Mouse (Mus musculus): ENCODE data around the gene Rasgef1b. TPM values are rescaled to one million over a fixed set of nuclear protein-coding genes. Genes with fewer than 3 reads are reported as not detected.

Gene Rasgef1b
- polyA plus RNA-seq, 1 experiment from 2014 or later, result 8.8 TPM

DNA sequence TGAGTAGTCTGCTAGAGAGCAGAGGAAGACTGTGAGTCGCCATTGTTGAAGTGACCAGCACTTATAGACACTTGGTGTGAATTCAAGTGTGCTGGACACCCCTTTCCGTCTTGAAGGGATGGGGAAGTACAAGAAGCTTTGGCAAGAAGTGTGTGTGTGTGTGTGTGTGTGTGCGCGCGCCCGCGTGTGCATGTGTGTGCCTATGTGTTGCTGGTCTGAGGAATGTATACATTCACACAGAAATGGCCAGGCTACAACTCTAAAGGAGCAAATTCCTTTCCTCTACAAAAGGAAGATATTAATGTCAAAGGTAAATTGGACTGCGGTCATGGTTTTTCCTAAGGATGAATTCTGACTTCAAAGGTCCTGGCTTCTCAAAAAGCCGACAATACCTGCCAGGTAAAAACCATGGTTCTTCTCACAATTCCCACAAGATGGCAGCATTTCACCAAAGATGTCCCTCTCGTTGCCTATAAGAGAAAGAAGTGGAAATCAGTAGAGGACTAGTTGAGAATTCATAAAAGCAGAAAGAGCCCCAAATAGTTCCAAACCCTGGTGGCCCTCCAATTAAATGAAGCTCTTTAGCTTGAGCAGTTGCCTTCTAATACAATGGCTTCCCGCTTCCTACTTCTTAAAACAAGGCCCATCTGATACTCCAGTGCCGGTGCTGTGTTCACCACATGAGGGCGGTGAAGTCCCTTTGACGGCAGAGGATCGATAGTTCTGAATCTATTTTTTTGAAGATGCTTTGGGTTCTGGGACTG lies 526.6 kb downstream of the Rasgef1b start:
- peak; percentile 55; the same call in 1 of the 2 replicates for ATAC-seq (ENCODE audit: low FRiP score, low TSS enrichment)
- no peak overlapping the region for H3K27ac ChIP-seq (ENCODE audit: low read depth, low read length)
- 57% methylated on average over 15 of the region's 15 CpGs for WGBS
- no peak overlapping the region for H3K9ac ChIP-seq (ENCODE audit: low read depth, low read length)
- no peaks in the 10 kb centered on the region for H3K9me3 ChIP-seq (ENCODE audit: control insufficient read depth, low read length)
- no peaks in the 10 kb centered on the region for H3K36me3 ChIP-seq (ENCODE audit: control insufficient read depth, insufficient read depth, low read length)
- no peaks in the 10 kb centered on the region for H3K4me1 ChIP-seq (ENCODE audit: control insufficient read depth, insufficient read depth, low read length)
- H3K27me3 ChIP-seq (ENCODE audit: control insufficient read depth, insufficient read depth, low read length), result no peaks in the 10 kb centered on the region
- H3K4me2 ChIP-seq (replicated peaks; ENCODE audit: low read depth, low read length), result peak overlapping the region; percentile 21; the same call in 1 of the 2 replicates
- no peak overlapping the region for H3K4me3 ChIP-seq (ENCODE audit: low read length)

DNA sequence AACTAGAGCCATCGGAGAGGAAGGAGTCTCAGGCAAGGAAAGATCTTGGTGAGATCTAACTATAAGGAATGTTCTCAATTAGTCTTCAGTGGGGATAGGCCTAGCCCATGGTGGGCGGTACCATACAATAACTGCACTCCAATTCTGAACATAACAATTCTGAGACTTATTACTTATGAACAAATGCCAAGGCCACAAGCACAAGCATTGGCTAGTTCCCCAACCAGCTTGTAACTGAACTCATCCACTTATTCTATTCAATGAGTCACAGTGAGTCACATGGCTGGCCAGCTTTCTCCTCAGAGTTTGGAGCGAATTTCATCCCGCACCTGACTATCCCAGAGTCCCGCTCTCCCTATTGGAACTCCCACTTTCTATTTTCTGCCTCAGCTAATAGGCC lies 533.4 kb downstream of the Rasgef1b start:
- Histone ChIP-seq H3K4me3 (ENCODE audit: low read length) (no peak overlapping the region), H3K4me2 (replicated peaks; ENCODE audit: low read depth, low read length) (no peak overlapping the region), H3K9me3 (ENCODE audit: control insufficient read depth, low read length) (no peaks in the 10 kb centered on the region), H3K27ac (ENCODE audit: low read depth, low read length) (no peak overlapping the region), H3K36me3 (ENCODE audit: control insufficient read depth, insufficient read depth, low read length) (no peaks in the 10 kb centered on the region), H3K4me1 (ENCODE audit: control insufficient read depth, insufficient read depth, low read length) (peaks cover 8% of the 10 kb centered on the region), H3K9ac (ENCODE audit: low read depth, low read length) (no peak overlapping the region), H3K27me3 (ENCODE audit: control insufficient read depth, insufficient read depth, low read length) (no peaks in the 10 kb centered on the region)
- ATAC-seq (ENCODE audit: low FRiP score, low TSS enrichment), result no peak
- WGBS, result 92% methylated on average over 5 of the region's 5 CpGs

DNA sequence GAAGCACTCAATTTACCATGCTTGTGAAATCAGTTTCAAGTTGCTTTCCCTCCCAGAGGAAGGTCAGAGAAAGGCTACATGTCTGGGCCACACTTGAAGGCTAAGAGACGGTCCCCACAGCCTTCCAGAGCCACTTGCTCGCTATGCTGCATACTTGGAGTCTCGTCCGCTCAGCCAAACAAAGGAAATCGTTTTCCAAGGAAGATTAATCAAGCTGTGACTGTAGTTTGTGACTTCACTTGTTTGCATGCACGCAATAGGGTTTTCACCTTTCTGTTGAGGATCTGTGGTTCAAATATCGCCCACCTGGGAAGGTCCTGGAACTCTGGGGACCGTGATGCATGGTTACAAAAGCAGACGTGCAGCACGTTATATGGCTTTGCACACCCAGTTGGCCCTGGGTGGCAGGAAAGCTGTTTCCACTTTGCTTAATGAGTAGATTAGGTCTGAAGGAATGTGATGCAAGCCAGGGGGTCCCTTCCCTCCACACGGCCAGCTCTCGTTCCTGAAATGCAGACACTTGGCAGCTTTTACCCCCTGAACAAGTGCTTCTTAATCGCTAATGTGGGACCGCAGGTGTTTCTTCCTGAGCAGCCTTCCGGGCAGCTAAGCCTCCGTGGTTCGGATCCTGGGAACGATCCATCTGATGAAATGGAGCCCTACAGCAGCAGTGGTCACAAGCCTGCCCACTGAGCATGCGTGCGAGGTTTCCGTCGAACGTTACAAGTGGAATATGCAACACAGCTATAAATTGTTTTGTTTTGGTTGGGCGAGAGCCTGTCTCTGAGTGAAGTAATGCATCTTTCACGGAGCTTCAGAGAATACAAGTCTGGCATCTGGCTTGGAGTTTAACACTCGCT lies 537.7 kb downstream of the Rasgef1b start:
- WGBS, result 32% methylated on average over 26 of the region's 26 CpGs
- ATAC-seq (ENCODE audit: low FRiP score, low TSS enrichment), result peak; percentile 47; the same call in 1 of the 2 replicates
- H3K9ac ChIP-seq (ENCODE audit: low read depth, low read length), result no peak overlapping the region; the same call in 1 of the 2 replicates
- no peak overlapping the region for H3K4me3 ChIP-seq (ENCODE audit: low read length)
- H3K9me3 ChIP-seq (ENCODE audit: control insufficient read depth, low read length), result no peaks in the 10 kb centered on the region
- H3K27ac ChIP-seq (ENCODE audit: low read depth, low read length), result 0 out of 2 replicates have a peak overlapping the region, but pooled peaks have one; percentile 2
- H3K27me3 ChIP-seq (ENCODE audit: control insufficient read depth, insufficient read depth, low read length), result no peaks in the 10 kb centered on the region
- H3K4me2 ChIP-seq (replicated peaks; ENCODE audit: low read depth, low read length), result no peak overlapping the region; the same call in 1 of the 2 replicates
- H3K36me3 ChIP-seq (ENCODE audit: control insufficient read depth, insufficient read depth, low read length), result no peaks in the 10 kb centered on the region
- peaks cover 8% of the 10 kb centered on the region for H3K4me1 ChIP-seq (ENCODE audit: control insufficient read depth, insufficient read depth, low read length)

DNA sequence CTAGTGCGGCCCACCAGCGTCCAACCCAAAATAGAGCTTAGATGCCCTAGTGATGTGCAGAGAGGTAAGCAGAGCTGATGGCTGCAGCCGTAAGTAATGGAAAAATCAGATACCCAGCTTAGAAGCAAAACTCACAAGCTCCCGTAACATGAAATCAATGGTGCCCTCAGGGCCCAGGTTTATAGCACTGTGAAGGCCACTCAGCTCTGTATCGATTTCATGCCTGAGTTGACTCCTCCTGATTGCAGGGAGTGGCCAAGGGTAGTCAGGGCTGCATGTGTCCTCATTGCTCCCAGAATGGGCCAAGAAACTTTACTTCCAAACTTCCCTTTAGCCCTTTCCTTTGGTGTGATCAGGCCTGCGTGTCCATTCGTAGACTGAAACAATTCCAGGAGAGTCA lies 545.2 kb downstream of the Rasgef1b start:
- no peaks in the 10 kb centered on the region for H3K36me3 ChIP-seq (ENCODE audit: control insufficient read depth, insufficient read depth, low read length)
- H3K4me2 ChIP-seq (replicated peaks; ENCODE audit: low read depth, low read length), result no peak overlapping the region
- 57% methylated on average over 7 of the region's 7 CpGs for WGBS
- H3K9me3 ChIP-seq (ENCODE audit: control insufficient read depth, low read length), result peaks cover 8% of the 10 kb centered on the region; the same call in 1 of the 2 replicates
- no peak for ATAC-seq (ENCODE audit: low FRiP score, low TSS enrichment)
- H3K9ac ChIP-seq (ENCODE audit: low read depth, low read length), result no peak overlapping the region
- no peak overlapping the region for H3K4me3 ChIP-seq (ENCODE audit: low read length)
- no peaks in the 10 kb centered on the region for H3K4me1 ChIP-seq (ENCODE audit: control insufficient read depth, insufficient read depth, low read length)
- H3K27ac ChIP-seq (ENCODE audit: low read depth, low read length), result no peak overlapping the region
- H3K27me3 ChIP-seq (ENCODE audit: control insufficient read depth, insufficient read depth, low read length), result no peaks in the 10 kb centered on the region

DNA sequence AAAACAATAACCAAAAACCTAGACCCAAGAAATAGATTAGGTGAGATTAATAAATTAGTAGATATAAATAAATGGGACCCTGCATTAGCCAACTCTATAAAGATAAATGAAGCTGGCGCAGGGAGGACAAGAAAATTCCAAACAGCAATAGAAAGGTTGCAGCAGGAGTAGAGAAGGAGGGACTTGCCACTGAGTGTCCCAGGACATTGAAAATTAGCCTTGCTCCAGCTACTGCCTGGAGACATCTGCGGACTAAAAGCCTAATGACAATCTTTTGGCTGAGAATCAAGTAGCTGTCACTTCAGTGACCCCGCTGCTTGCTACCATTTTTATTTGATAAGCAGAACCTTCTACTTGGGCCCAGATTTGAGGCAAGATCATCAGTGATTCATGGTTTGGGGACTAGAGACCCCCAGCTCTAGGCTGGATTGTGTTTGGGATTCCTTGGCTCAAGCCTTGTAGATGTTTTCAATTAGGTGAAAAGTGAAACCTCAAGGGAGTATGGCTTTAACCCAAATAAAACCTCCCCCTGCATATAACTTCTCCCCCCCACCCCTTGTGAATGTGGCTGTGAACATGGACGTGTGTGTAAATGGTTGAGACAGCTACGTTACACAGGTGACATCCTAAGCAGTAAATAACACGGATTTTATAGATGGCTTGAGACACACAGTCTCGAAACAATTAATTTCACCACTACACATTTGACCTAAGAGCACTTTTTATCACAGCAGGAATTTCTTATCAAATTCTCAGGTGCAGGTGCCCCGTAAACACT lies 554.1 kb downstream of the Rasgef1b start:
- Histone ChIP-seq H3K4me3 (ENCODE audit: low read length) (no peak overlapping the region), H3K27ac (ENCODE audit: low read depth, low read length) (no peak overlapping the region), H3K9ac (ENCODE audit: low read depth, low read length) (no peak overlapping the region), H3K36me3 (ENCODE audit: control insufficient read depth, insufficient read depth, low read length) (no peaks in the 10 kb centered on the region), H3K4me2 (replicated peaks; ENCODE audit: low read depth, low read length) (no peak overlapping the region), H3K9me3 (ENCODE audit: control insufficient read depth, low read length) (peaks cover 8% of the 10 kb centered on the region; the same call in 1 of the 2 replicates), H3K27me3 (ENCODE audit: control insufficient read depth, insufficient read depth, low read length) (no peaks in the 10 kb centered on the region; the same call in 1 of the 2 replicates), H3K4me1 (ENCODE audit: control insufficient read depth, insufficient read depth, low read length) (no peaks in the 10 kb centered on the region; the same call in 1 of the 2 replicates)
- WGBS, result 23% methylated on average over 8 of the region's 8 CpGs
- ATAC-seq (ENCODE audit: low FRiP score, low TSS enrichment), result peak; percentile 89

DNA sequence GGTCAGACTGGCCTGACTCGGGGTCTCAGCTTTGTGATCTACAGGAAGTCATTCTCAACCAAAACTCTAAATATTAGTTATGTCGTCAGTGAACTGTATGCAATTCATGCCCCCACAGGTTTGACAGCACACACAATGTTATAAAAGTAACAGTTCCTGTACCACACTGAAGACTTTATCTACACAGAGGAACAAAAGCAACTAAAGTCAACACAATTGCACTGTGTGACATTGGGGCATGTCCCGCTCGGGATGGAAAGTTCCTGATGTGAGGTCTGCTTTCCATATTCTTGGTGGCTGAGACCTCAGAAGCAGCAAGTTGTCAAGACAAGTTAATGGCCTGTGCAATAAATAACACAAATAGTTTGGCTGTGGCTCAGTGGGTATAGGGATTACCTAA lies 559.0 kb downstream of the Rasgef1b start:
- Histone ChIP-seq H3K4me3 (ENCODE audit: low read length) (no peak overlapping the region), H3K9ac (ENCODE audit: low read depth, low read length) (no peak overlapping the region), H3K4me1 (ENCODE audit: control insufficient read depth, insufficient read depth, low read length) (no peaks in the 10 kb centered on the region; the same call in 1 of the 2 replicates), H3K36me3 (ENCODE audit: control insufficient read depth, insufficient read depth, low read length) (no peaks in the 10 kb centered on the region), H3K27me3 (ENCODE audit: control insufficient read depth, insufficient read depth, low read length) (no peaks in the 10 kb centered on the region; the same call in 1 of the 2 replicates), H3K9me3 (ENCODE audit: control insufficient read depth, low read length) (no peaks in the 10 kb centered on the region), H3K27ac (ENCODE audit: low read depth, low read length) (no peak overlapping the region), H3K4me2 (replicated peaks; ENCODE audit: low read depth, low read length) (no peak overlapping the region)
- 38% methylated on average over 4 of the region's 4 CpGs for WGBS
- no peak for ATAC-seq (ENCODE audit: low FRiP score, low TSS enrichment)

DNA sequence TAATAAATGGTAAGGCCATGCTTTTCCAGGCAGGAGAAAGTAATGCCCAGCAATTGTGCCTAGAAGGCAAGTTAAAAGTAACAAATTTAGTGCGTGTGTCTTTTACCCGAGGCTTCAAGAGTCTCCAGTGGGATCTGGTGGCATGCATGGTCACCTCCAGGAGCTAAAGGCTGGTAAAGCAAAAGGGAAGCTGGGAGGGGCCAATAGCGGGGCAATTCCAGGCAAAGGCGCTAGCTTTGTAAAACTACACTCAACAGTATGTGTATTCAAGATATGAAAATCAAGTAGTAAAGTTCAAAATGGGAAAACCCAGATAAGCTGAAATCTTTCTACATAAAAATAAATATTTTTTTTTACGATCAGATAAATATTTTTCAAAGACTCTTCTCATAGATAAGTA lies 561.1 kb downstream of the Rasgef1b start:
- Histone ChIP-seq H3K9me3 (ENCODE audit: control insufficient read depth, low read length) (no peaks in the 10 kb centered on the region), H3K27ac (ENCODE audit: low read depth, low read length) (no peak overlapping the region), H3K4me2 (replicated peaks; ENCODE audit: low read depth, low read length) (no peak overlapping the region), H3K4me3 (ENCODE audit: low read length) (no peak overlapping the region), H3K9ac (ENCODE audit: low read depth, low read length) (no peak overlapping the region), H3K36me3 (ENCODE audit: control insufficient read depth, insufficient read depth, low read length) (no peaks in the 10 kb centered on the region), H3K27me3 (ENCODE audit: control insufficient read depth, insufficient read depth, low read length) (no peaks in the 10 kb centered on the region; the same call in 1 of the 2 replicates), H3K4me1 (ENCODE audit: control insufficient read depth, insufficient read depth, low read length) (no peaks in the 10 kb centered on the region; the same call in 1 of the 2 replicates)
- 88% methylated on average over 5 of the region's 5 CpGs for WGBS
- ATAC-seq (ENCODE audit: low FRiP score, low TSS enrichment), result no peak

Measured in kidney, embryonic 14.5 days (tissue).